In genomic region chr6:52475676-52476075, GRCm38 (mm10) we compare ENCODE assay signal across 19 mouse cellular contexts.
"Had no signal": no experiment of that assay in that cellular context is flagged by ENCODE, and none has a peak within 500 bp of the region (broad histone marks: within the 10 kb centered on the region; RNA-seq: fewer than 3 reads in every experiment).

No protein-coding gene starts in this region.

- H3K4me3 ChIP-seq: midbrain, embryonic 10.5 days; midbrain, embryonic 12.5 days; myocyte; neural tube, embryonic 13.5 days; neural tube, embryonic 15.5 days had no signal

- DNase-seq: lung, adult 18-20 months; lung, embryonic 14.5 days; lung, postnatal 10 days; lung, postnatal 4 days; midbrain, embryonic 14.5 days; retina, postnatal 1 day; right cerebral cortex, adult 18-20 months; right cerebral cortex, postnatal 25 days; right cerebral cortex, postnatal 4 days; spleen, adult 18-20 months; thymus, adult 18-20 months; thymus, postnatal 14 days; thymus, postnatal 36 days had no signal

- H3K4me1 ChIP-seq: midbrain, embryonic 12.5 days had no signal

- H3K4me2 ChIP-seq: lung, embryonic 14.5 days; midbrain, embryonic 12.5 days; neural tube, embryonic 13.5 days; neural tube, embryonic 15.5 days had no signal

- H3K27ac ChIP-seq: midbrain, embryonic 10.5 days; midbrain, embryonic 12.5 days; neural tube, embryonic 13.5 days; neural tube, embryonic 15.5 days had no signal

- H3K9me3 ChIP-seq: midbrain, embryonic 10.5 days; midbrain, embryonic 12.5 days; neural tube, embryonic 13.5 days; neural tube, embryonic 15.5 days had no signal

- H3K27me3 ChIP-seq: midbrain, embryonic 12.5 days; neural tube, embryonic 13.5 days; neural tube, embryonic 15.5 days had no signal

- H3K36me3 ChIP-seq: midbrain, embryonic 10.5 days; midbrain, embryonic 12.5 days; neural tube, embryonic 13.5 days; neural tube, embryonic 15.5 days had no signal

- H3K9ac ChIP-seq: lung, embryonic 14.5 days; midbrain, embryonic 12.5 days; neural tube, embryonic 13.5 days; neural tube, embryonic 15.5 days had no signal

- ATAC-seq: midbrain, embryonic 16.5 days had no signal
